Mouse (Mus musculus): Measurements from ENCODE around the gene Iqcg.
A peak's percentile ranks its signal among the peaks of the same experiment; 100 is the strongest.

Iqcg gene

GRCm38 (mm10) chr16:32981405-32981804 is 74.6 kb downstream of the Iqcg start:
- no peak for DNase-seq (ENCODE audit: low spot score in 2 of 2)

GRCm38 (mm10) chr16:32980227-32980626 is 75.8 kb downstream of the Iqcg start:
- DNase-seq (ENCODE audit: low spot score in 2 of 2), result no peak

- no peak for DNase-seq (ENCODE audit: low spot score in 2 of 2)
These were observed 83.0 kb downstream of the Iqcg start for GRCm38 (mm10) chr16:32973047-32973446.

- peak in 1 of 2 experiments; percentile 34 for DNase-seq (ENCODE audit: low spot score in 2 of 2)
These were observed 83.5 kb downstream of the Iqcg start for GRCm38 (mm10) chr16:32972535-32972934.
